Mouse (Mus musculus): Measurements from ENCODE around the gene Cdc45.

Gene Cdc45

DNA sequence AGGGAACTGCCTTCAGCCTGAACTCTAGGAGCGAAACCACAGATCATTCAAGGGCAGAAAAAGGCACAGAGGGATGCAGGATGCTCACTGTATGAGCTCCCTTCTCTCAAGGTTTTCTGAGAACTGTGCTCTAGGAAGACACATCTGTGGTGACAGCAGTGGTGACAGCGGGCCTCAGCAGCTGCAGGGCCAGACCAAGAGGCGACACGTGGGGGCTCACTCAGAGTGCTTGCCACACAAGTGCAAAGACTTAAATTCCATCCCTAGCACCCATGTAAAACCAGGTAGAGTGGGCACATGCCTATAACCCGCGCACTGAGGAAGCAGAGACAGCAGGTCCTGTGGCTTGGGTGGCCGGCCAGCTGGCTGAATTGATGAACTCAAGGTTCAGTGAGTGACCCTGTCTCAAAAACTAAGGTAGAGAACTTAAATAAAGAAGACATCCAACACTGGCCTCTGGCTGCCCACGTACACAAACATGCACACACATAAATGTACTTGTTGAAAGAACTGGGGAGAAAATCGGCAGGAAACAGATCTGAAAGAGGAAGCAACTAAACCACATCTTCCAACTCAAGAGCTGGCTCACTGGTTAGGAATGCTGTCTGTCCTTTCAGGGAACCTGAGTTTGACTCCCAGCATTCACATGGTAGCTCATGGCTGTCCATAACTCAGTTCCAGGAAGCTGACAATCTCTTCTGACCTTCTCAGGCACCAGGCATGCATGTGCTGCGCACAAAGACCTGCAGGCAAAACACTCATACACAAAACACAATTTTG lies 23.0 kb downstream of the Cdc45 start:
- no peak for DNase-seq

GRCm38 (mm10) chr16:18786652-18787051 lies 25.1 kb downstream of the Cdc45 start:
- DNase-seq: no peak

DNA sequence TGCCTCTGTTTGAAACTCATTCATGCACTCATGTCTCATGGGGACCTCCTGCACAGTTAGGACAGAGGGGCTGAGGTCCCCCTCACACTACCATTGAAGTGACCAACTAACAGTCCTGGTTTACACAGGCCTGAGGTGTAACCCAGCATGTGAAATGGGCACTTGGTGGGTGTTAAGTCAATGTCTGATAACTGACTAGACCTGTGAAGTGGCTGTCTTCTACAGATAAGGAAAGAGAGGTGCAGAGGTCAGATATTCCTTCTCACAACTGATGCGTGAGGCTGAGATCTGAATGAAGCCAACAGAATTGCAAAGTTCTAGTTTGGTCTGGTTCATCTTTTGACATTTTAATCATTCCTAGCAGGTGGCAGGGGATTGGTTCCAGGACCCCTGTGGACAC lies 26.3 kb downstream of the Cdc45 start:
- DNase-seq: no peak

DNA sequence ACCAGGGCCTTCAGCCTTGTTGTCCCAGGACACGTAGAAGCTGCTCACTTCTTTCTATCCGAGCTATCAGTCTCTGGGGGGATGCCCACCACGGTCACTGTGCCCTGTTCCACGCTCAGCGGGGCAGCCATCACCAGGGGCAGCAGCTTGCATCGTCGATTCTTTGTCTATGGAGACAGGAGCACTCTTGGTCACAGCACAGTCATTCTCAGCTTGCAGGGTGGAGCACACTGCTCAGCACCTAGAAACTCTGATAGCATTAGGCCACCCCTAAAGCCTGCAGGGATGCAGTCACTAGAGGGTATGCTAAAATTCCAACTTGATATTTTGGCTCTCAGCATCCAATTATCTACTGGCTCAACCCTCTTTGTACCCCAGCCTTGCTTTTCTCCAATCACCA lies 26.8 kb downstream of the Cdc45 start:
- no peak for DNase-seq

DNA sequence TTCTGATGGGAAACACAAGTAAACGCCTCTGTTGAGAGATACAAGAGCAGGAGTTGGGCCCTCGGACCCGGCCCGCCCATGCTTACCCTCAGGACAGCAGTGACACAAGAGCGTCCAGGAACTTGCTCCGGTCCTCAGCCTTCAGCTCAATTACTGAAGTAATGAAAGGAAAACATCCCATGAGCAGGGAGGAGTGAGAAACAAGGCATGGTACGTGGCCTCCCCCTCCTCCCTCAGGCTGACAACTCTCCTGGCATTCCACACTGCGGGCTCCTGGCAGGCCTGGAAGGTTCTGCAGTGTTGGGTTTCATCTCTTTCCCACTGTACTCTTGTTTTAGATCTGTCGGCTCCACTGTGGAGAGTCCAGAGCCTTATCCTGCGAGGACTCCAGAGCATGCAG lies 30.0 kb downstream of the Cdc45 start:
- DNase-seq: no peak

DNA sequence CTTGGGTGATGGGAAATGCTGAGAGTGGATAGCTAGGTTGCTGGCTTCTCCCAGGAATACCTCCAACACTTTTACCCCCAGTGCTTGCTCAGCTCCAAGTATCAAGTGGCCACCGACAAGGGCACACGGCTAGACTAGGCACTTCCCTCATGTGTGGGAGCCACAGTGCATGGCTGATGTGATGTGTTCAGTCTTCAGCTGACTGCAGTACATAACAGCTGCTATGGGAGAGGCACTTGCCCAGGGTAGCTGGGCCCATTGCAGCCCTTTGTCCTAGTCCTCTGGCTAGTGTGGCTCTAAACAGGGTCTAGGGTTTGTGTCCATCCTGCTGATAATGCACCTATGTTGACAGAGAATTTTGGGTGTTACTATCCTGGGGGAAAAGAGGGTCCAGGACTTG lies 33.3 kb downstream of the Cdc45 start:
- DNase-seq: no peak

DNA sequence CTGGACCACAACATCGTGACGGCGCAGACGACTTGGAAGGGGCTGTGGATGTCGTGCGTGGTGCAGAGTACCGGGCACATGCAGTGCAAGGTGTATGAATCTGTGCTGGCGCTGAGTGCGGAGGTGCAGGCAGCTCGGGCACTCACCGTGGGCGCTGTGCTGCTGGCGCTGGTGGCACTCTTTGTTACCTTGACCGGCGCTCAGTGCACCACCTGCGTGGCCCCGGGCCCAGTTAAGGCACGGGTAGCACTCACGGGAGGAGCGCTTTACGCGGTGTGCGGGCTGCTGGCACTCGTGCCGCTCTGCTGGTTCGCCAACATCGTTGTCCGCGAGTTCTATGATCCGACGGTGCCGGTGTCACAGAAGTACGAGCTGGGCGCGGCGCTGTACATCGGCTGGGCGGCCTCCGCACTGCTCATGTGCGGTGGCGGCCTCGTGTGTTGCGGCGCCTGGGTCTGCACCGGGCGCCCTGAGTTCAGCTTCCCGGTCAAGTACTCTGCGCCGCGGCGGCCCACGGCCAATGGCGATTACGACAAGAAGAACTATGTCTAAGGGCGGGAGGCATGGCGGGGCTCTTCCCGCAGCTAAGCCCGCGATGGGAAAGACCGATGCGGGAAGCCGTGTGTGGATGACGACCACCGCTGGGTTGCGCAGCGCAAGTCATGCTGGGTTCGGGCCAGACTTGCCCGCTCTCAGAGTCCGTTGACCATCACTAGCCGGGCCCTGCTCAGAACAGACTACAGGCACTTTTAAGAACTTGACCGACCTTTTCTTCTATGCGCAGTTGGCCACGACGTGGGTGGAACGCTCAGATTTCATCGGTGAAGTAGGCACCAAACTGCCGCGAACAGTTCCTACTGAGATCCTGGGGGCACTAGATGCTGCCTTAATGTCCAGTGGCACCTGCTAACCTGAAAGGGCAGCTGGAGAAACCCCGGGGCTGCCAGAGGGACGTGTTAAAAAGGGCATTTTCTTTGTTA lies 34.4 kb downstream of the Cdc45 start:
- DNase-seq: no peak

GRCm38 (mm10) chr16:18776556-18777100 lies 35.2 kb downstream of the Cdc45 start, which contains the start of gene Cldn5:
Gene Cldn5 (plus strand): TSS chr16:18776847.
- peak; percentile 18 for DNase-seq

DNA sequence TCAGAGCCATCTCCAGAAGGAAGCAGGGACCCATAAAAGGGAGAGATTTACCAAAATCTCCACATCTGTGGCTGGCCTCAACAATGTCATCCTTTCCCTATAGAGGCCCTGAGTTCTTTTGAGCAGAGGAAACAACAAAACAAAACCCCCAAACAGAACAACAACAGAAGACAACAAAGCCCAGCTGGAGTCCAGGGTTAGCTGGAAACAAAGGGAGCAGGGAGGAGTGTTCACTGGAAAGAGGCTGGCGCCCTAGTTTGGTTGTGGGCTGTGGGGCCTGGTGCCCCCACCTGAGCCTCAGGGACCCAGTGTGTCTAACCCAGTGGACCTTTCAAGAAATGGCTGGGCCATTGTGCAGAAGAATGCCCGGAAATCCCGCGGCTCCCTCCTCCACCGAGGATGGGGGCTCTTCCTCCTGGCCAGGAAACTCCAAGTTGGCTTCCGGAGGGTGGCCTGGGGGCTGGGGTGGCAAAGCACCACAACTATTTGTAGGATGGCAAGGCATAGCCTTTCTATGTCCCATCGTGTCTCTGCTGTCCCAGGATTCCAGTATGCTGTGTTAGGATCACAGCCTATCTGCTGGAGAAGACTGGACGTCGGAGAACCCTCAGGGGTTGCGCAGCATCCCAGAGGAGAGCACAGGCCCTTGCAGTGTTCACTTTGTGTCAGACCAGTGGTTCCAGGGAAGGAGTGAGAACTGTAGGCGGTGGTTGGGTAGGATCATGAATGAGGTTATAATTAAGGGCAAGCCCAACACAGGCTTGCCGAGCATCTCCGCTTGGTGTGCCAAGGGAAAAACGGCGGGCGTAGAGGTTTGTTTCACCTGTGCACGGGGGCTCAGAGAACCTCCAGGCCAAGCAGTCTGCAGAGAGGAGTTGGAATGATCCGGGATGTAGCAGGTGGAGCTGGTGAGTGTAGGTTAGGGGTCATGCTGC lies 35.9 kb downstream of the Cdc45 start:
- DNase-seq: peak; percentile 16

DNA sequence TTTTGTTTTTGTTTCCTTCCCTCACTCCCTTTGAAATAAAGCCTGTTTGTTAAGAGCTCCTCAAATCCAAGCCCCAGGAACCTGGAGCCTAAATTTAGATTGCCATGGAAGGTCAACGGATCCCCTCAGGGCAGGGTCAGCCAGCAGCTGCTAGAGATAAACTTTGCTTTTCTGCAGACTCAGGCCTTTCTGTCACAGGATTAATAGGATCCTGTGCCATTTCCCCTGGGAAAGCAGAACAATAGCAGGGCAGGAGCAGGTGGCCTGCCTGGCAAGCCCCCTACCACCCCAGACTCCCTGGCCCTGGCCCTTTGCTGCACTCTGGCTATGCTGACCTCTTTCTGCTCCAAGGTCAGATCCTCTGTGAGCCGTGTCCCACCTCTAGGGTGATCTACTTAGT lies 37.9 kb downstream of the Cdc45 start:
- no peak for DNase-seq

- no peak for DNase-seq
Observed at GRCm38 (mm10) chr16:18769501-18769900, 42.3 kb downstream of the Cdc45 start.

DNA sequence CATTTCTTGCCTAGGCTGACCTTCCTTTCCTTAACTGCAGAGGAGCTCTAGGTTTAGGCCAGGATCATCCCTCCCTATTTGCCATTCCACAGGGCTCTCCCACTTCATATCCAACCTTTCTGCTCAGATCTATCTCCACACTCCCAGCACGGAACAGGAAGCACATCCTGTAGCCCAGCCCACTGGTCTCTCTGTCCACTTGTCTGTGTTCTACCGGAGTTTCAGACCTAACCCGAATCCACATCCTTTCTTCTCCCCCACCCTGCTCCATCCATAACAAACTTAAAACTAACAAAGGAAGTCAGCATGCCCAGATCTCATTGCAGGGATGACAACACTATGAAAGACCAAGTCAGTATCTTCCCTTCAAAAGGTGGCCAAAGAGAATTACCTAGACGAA lies 45.4 kb downstream of the Cdc45 start:
- no peak for DNase-seq

DNA sequence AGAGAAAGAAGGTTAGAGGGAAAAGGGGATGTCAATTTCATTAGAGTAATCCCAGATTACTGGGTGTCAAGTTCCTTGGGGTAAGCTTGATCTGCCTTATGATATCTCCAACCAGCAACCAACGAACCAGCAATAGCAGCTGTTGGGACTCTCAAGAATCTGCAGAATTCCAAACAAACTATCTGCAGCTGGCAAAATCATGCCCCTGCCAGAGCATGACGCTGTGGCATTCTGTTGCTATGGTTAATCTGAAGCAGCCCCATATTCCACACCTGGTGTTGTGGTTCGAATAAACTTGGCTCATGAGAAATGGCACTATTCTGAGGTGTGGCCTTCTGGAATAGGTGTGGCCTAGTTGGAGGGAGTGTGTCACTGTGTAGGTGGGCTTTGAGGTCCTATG lies 48.8 kb downstream of the Cdc45 start:
- no peak for DNase-seq

- no peak for DNase-seq
Observed at GRCm38 (mm10) chr16:18761734-18762133, 50.1 kb downstream of the Cdc45 start.

DNA sequence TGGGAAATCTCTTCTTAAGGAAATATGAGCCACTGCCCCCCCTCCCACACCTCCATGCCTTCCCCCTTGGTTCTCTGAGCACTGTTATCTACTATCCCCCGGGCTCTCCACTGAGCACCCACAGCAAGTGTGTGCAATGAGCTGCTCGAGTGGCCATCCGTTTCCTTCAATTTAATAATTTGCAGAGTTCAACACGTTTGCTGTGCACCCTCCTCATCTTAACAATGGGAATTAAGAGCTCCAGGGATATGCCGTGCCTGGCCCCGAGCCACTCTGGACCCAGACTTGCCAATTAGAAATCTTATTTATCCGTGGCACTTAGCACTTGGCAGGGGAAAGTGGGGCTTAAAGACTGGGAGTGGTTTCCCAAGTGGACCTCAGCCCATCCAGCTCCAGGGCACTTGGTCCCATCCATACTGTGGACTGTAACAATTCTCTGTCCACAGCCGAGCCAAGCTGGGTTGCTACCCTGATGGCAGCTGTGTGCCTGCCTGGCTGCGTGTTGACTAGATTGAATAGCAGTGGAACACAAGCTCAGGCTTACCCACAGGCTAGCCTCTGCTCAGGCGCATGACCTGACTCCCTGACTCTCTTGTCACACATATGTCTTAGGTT lies 59.8 kb downstream of the Cdc45 start:
- DNase-seq: no peak

- no peak for DNase-seq
Observed at GRCm38 (mm10) chr16:18751101-18751500, 60.7 kb downstream of the Cdc45 start.

- DNase-seq: no peak
Observed at GRCm38 (mm10) chr16:18746268-18747122, 65.3 kb downstream of the Cdc45 start.

GRCm38 (mm10) chr16:18738303-18738702 lies 73.5 kb downstream of the Cdc45 start:
- no peak for DNase-seq

- DNase-seq: peak; percentile 60
Observed at GRCm38 (mm10) chr16:18733100-18733956, 78.5 kb downstream of the Cdc45 start.

- no peak for DNase-seq
Observed at GRCm38 (mm10) chr16:18730640-18731039, 81.1 kb downstream of the Cdc45 start.
